19 mouse cellular contexts compared by ENCODE assay signal in genomic region chr17:31888540-31888939, GRCm38 (mm10). TPM values are rescaled to one million over a fixed set of nuclear protein-coding genes. Genes with fewer than 3 reads are reported as not detected.
A peak's percentile ranks its signal among the peaks of the same experiment; 100 is the strongest.
DNase-seq lines count a peak whose midpoint lies in the region; ATAC-seq and TF ChIP-seq lines count a peak whose summit lies in the region.
"Had no signal": no experiment of that assay in that cellular context is flagged by ENCODE, and none has a peak within 500 bp of the region (broad histone marks: within the 10 kb centered on the region; RNA-seq: fewer than 3 reads in every experiment).

No protein-coding gene starts in this region.

- no peak for TF ChIP-seq EP300 in lung, postnatal 0 days (IDR thresholded peaks at IDR 0.05)
- TF ChIP-seq EP300 in CH12.LX (IDR thresholded peaks at IDR 0.05; ENCODE audit: low read length), result peak; percentile 28; the same call in 1 of the 2 replicates

- no peak; the same call in 1 of the 2 replicates for TF ChIP-seq RAD21 in CH12.LX (IDR thresholded peaks at IDR 0.05; ENCODE audit: low read depth, low read length)

- no peaks in the 10 kb centered on the region for H3K27me3 ChIP-seq in forebrain, embryonic 10.5 days (ENCODE audit: poor library complexity, severe bottlenecking)
- H3K27me3 ChIP-seq in forebrain, postnatal 0 days (ENCODE audit: insufficient read depth, low read length), result no peaks in the 10 kb centered on the region
- no peaks in the 10 kb centered on the region for H3K27me3 ChIP-seq in lung, embryonic 15.5 days
- H3K27me3 ChIP-seq in lung, postnatal 0 days (replicated peaks; ENCODE audit: insufficient read depth, low read length), result no peaks in the 10 kb centered on the region
- H3K27me3 ChIP-seq in CH12.LX (replicated peaks), result no peaks in the 10 kb centered on the region
- H3K27me3 ChIP-seq: embryonic facial prominence, embryonic 13.5 days; forebrain, embryonic 15.5 days; heart, embryonic 13.5 days; limb, embryonic 13.5 days had no signal

- no peak for ATAC-seq in forebrain, postnatal 0 days
- no peak for ATAC-seq in lung, embryonic 15.5 days (ENCODE audit: borderline replicate concordance, extremely low read depth, low FRiP score, low TSS enrichment)
- ATAC-seq in lung, postnatal 0 days, result no peak
- ATAC-seq in erythroblast, adult 5-6 weeks (replicated peaks; ENCODE audit: low FRiP score, poor library complexity, severe bottlenecking), result no peak
- ATAC-seq: forebrain, embryonic 15.5 days; inflammation-experienced regulatory T-cells, adult 6 months; liver, postnatal 0 days had no signal

- dilution Hi-C loops in CH12.LX (cut with MboI; ENCODE audit: extremely low pct_ligation_motif_present, extremely low pct_unique_long_range_greater_than_20kb, low sequenced_read_pairs), result no loop called here

- no peak for TF ChIP-seq POLR2A in CH12.LX (IDR thresholded peaks at IDR 0.05; ENCODE audit: low read depth, low read length)

- no peak overlapping the region for H3K4me2 ChIP-seq in forebrain, postnatal 0 days (ENCODE audit: low read depth)
- no peak overlapping the region for H3K4me2 ChIP-seq in lung, embryonic 15.5 days
- H3K4me2 ChIP-seq in lung, postnatal 0 days (replicated peaks; ENCODE audit: low read depth, low read length), result no peak overlapping the region
- no peak overlapping the region for H3K4me2 ChIP-seq in CH12.LX (ENCODE audit: insufficient read depth, low read depth, poor library complexity, severe bottlenecking)
- H3K4me2 ChIP-seq: embryonic facial prominence, embryonic 13.5 days; forebrain, embryonic 15.5 days; heart, embryonic 13.5 days; limb, embryonic 13.5 days had no signal

- no peak for DNase-seq in forebrain, embryonic 10.5 days (ENCODE audit: extremely low spot score, low spot score)
- DNase-seq in forebrain, postnatal 0 days, result no peak
- DNase-seq in lung, postnatal 0 days (ENCODE audit: low spot score), result no peak
- no peak for DNase-seq in CH12.LX (ENCODE audit: extremely low read depth)
- peak; percentile 41 for DNase-seq in thymus, postnatal 0 days (ENCODE audit: low spot score)
- DNase-seq in cerebellum, postnatal 25 days, result no peak
- DNase-seq: cerebellum, postnatal 36 days; liver, postnatal 0 days; retina, postnatal 1 day had no signal

- no peak for TF ChIP-seq CTCF in forebrain, postnatal 0 days (IDR thresholded peaks at IDR 0.05; ENCODE audit: low read depth)
- TF ChIP-seq CTCF in lung, postnatal 0 days (IDR thresholded peaks at IDR 0.05), result no peak
- TF ChIP-seq CTCF in CH12.LX (conservative IDR thresholded peaks at IDR 0.05 in 1 of 2, IDR thresholded peaks at IDR 0.05 in 1 of 2; ENCODE audit: low read depth in 2 of 2, low read length in 2 of 2), result no peak

- H3K9me3 ChIP-seq in forebrain, embryonic 10.5 days, result no peaks in the 10 kb centered on the region
- no peaks in the 10 kb centered on the region for H3K9me3 ChIP-seq in forebrain, postnatal 0 days (ENCODE audit: low read length)
- H3K9me3 ChIP-seq in lung, embryonic 15.5 days, result no peaks in the 10 kb centered on the region
- H3K9me3 ChIP-seq in lung, postnatal 0 days (ENCODE audit: low read length), result no peaks in the 10 kb centered on the region
- no peaks in the 10 kb centered on the region for H3K9me3 ChIP-seq in CH12.LX (replicated peaks; ENCODE audit: low read length)
- H3K9me3 ChIP-seq: embryonic facial prominence, embryonic 13.5 days; forebrain, embryonic 15.5 days; heart, embryonic 13.5 days; hindbrain, embryonic 10.5 days; limb, embryonic 13.5 days; megakaryocyte, embryonic 14.5 days had no signal

- no peaks in the 10 kb centered on the region for H3K79me2 ChIP-seq in CH12.LX (replicated peaks; ENCODE audit: control insufficient read depth, extremely low read depth, insufficient read depth, poor library complexity, severe bottlenecking)

- peaks cover 48% of the 10 kb centered on the region for H3K4me1 ChIP-seq in forebrain, embryonic 10.5 days
- H3K4me1 ChIP-seq in forebrain, postnatal 0 days (ENCODE audit: insufficient read depth), result 0 out of 2 replicates have a peak, but pooled peaks cover 4% of the 10 kb centered on the region
- H3K4me1 ChIP-seq in lung, embryonic 15.5 days, result peaks cover 54% of the 10 kb centered on the region
- peaks cover 29% of the 10 kb centered on the region for H3K4me1 ChIP-seq in lung, postnatal 0 days (ENCODE audit: insufficient read depth, low read depth, low read length)
- peaks cover 23 to 49% of the 10 kb centered on the region in 2 experiments for H3K4me1 ChIP-seq in CH12.LX (ENCODE audit: control insufficient read depth in 1 of 2, insufficient read depth in 2 of 2)

- in situ Hi-C loops in CH12.LX (cut with MboI; ENCODE audit: low pct_ligation_motif_present, low pct_unique_long_range_greater_than_20kb, low sequenced_read_pairs), result loop anchor here (5.0 kb wide), 1 partner anchor 34 kb away; no protein-coding TSS in a partner anchor

- H3K36me3 ChIP-seq in forebrain, embryonic 10.5 days (replicated peaks), result no peaks in the 10 kb centered on the region
- no peaks in the 10 kb centered on the region for H3K36me3 ChIP-seq in forebrain, postnatal 0 days (ENCODE audit: insufficient read depth)
- H3K36me3 ChIP-seq in lung, embryonic 15.5 days, result no peaks in the 10 kb centered on the region
- H3K36me3 ChIP-seq in lung, postnatal 0 days (ENCODE audit: insufficient read depth, low read length), result no peaks in the 10 kb centered on the region
- no peaks in the 10 kb centered on the region for H3K36me3 ChIP-seq in CH12.LX (replicated peaks in 1 of 2; ENCODE audit: control insufficient read depth in 1 of 2, insufficient read depth in 1 of 2, low read length in 1 of 2)
- H3K36me3 ChIP-seq: embryonic facial prominence, embryonic 13.5 days; forebrain, embryonic 15.5 days; heart, embryonic 13.5 days; hindbrain, embryonic 10.5 days; limb, embryonic 13.5 days had no signal

- H3K9ac ChIP-seq in forebrain, postnatal 0 days, result no peak overlapping the region
- H3K9ac ChIP-seq in lung, embryonic 15.5 days, result no peak overlapping the region
- no peak overlapping the region for H3K9ac ChIP-seq in lung, postnatal 0 days (replicated peaks; ENCODE audit: low read depth)
- H3K9ac ChIP-seq in CH12.LX (ENCODE audit: insufficient read depth, low read depth), result no peak overlapping the region
- H3K9ac ChIP-seq: embryonic facial prominence, embryonic 13.5 days; forebrain, embryonic 15.5 days; limb, embryonic 13.5 days; liver, postnatal 0 days had no signal

- 0 out of 2 replicates have a peak overlapping the region, but pooled peaks have one; percentile 0 for H3K27ac ChIP-seq in forebrain, embryonic 10.5 days
- H3K27ac ChIP-seq in forebrain, postnatal 0 days (ENCODE audit: low read depth, low read length), result no peak overlapping the region
- peak overlapping the region; percentile 95; the same call in 1 of the 2 replicates for H3K27ac ChIP-seq in lung, embryonic 15.5 days
- H3K27ac ChIP-seq in lung, postnatal 0 days (ENCODE audit: low read length), result no peak overlapping the region
- H3K27ac ChIP-seq in CH12.LX (ENCODE audit: insufficient read depth, low read depth), result no peak overlapping the region
- H3K27ac ChIP-seq: embryonic facial prominence, embryonic 13.5 days; forebrain, embryonic 15.5 days; left cerebral cortex, adult 2 months; limb, embryonic 13.5 days had no signal

- H3K4me3 ChIP-seq in forebrain, embryonic 10.5 days, result no peak overlapping the region
- H3K4me3 ChIP-seq in forebrain, postnatal 0 days (ENCODE audit: low read depth, low read length), result no peak overlapping the region
- H3K4me3 ChIP-seq in lung, embryonic 15.5 days, result no peak overlapping the region
- no peak overlapping the region for H3K4me3 ChIP-seq in lung, postnatal 0 days (ENCODE audit: low read depth, low read length)
- no peak overlapping the region for H3K4me3 ChIP-seq in CH12.LX (replicated peaks in 1 of 3; ENCODE audit: low read depth in 2 of 3, low read length in 2 of 3, poor library complexity in 1 of 3)
- H3K4me3 ChIP-seq: embryonic facial prominence, embryonic 13.5 days; forebrain, embryonic 15.5 days; heart, embryonic 13.5 days; hindbrain, embryonic 10.5 days; left cerebral cortex, adult 2 months; limb, embryonic 13.5 days; megakaryocyte, embryonic 14.5 days had no signal

- 74% methylated on average over 6 of the region's 6 CpGs for WGBS in forebrain, embryonic 10.5 days
- 73% methylated on average over 6 of the region's 6 CpGs for WGBS in forebrain, postnatal 0 days
- WGBS in lung, embryonic 15.5 days, result 31% methylated on average over 6 of the region's 6 CpGs
- 45% methylated on average over 6 of the region's 6 CpGs for WGBS in lung, postnatal 0 days

TF ChIP-seq in CH12.LX, 34 proteins besides CTCF, POLR2A, EP300 and RAD21:
- TF ChIP-seq TCF12 (IDR thresholded peaks at IDR 0.05; ENCODE audit: low read depth, low read length) (peak; percentile 64), ETS1 (conservative IDR thresholded peaks at IDR 0.05; ENCODE audit: low read depth, low read length) (peak; percentile 31; the same call in 1 of the 2 replicates), GABPA (IDR thresholded peaks at IDR 0.05; ENCODE audit: insufficient replicate concordance, low read depth, low read length) (no peak)

RNA-seq across cellular contexts. Expression of gene Sik1, which starts 32.9 kb away (rescaled TPM):
- polyA plus RNA-seq in forebrain, embryonic 10.5 days (2016; fragmentation: Nextera tagmentation; extraction: Ambion mirVana), result 10.0 and 11.4 TPM in 2 replicates
- total RNA-seq in forebrain, postnatal 0 days (2014; rRNA removed), result 34.6 and 42.2 TPM in 2 replicates
- polyA plus RNA-seq in forebrain, postnatal 0 days (2015; fragmentation: Nextera tagmentation; extraction: Ambion mirVana), result 18.6 and 19.4 TPM in 2 replicates
- polyA plus RNA-seq in lung, embryonic 15.5 days (2015; fragmentation: Nextera tagmentation; extraction: Ambion mirVana), result 32.7 and 35.4 TPM in 2 replicates
- polyA plus RNA-seq in lung, postnatal 0 days (2015; fragmentation: Nextera tagmentation; extraction: Ambion mirVana), result 29.5 and 35.9 TPM in 2 replicates
- total RNA-seq in CH12.LX (2012; rRNA removed) (56.7 and 56.9 TPM in 2 replicates), CH12.LX (2014; rRNA removed) (16.0 and 17.1 TPM in 2 replicates)
- polyA plus RNA-seq in CH12.LX (2012; ENCODE audit: insufficient read length, low read depth), result 27.7 and 36.7 TPM in 2 replicates
- polyA plus RNA-seq in thymus, postnatal 0 days (2015; fragmentation: Nextera tagmentation; extraction: Ambion mirVana), result 12.4 and 14.2 TPM in 2 replicates
- total RNA-seq in erythroblast, adult 5-6 weeks (2015; ENCODE audit: low replicate concordance), result 1.5 and 4.2 TPM in 2 replicates
- total RNA-seq in erythroblast, adult 5-6 weeks (2017; ENCODE audit: low replicate concordance), result 2.8 and 3.5 TPM in 2 replicates

Comparison
In these comparisons a context has a peak if more than half of its experiments do, and no peak if none do; other contexts are left out.
1. H3K27ac ChIP-seq: peak in forebrain, embryonic 10.5 days (single experiment) and lung, embryonic 15.5 days (single experiment); none in forebrain, postnatal 0 days (single experiment), lung, postnatal 0 days (single experiment) and CH12.LX (single experiment).